Comparison of ENCODE assay signal across 11 mouse cellular contexts in the genomic region with DNA sequence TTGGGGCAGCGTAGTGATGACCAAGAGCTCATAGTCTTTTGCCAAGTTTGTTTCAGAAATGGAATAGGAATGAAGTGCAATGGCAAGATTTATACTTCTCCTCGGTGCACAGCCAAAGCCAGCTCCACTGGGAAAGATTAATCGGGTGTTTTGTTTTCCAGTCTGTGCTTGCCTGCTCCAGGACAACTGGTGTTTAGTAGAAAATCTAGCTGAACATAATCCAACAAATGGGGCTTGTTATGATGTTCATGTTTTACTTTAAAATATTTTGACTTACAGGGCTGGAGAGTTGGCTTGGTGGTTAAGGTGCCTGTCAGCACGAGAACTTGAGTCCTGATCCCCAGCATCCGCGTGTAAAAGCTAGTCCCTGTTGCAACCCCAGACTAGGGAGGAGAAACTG.
DNase-seq lines count a peak whose midpoint lies in the region; ATAC-seq and TF ChIP-seq lines count a peak whose summit lies in the region.
"Had no signal": no experiment of that assay in that cellular context is flagged by ENCODE, and none has a peak within 500 bp of the region (broad histone marks: within the 10 kb centered on the region; RNA-seq: fewer than 3 reads in every experiment).

No protein-coding gene starts in this region.

- no peak for TF ChIP-seq CTCF in stomach, postnatal 0 days (IDR thresholded peaks at IDR 0.05; ENCODE audit: low read depth)
- TF ChIP-seq CTCF in kidney, postnatal 0 days (IDR thresholded peaks at IDR 0.05; ENCODE audit: low read depth): no peak

- no peak overlapping the region for H3K4me3 ChIP-seq in stomach, embryonic 16.5 days (replicated peaks; ENCODE audit: low read length)
- H3K4me3 ChIP-seq in stomach, postnatal 0 days (ENCODE audit: low read depth, low read length): no peak overlapping the region
- H3K4me3 ChIP-seq in kidney, postnatal 0 days (replicated peaks; ENCODE audit: low read depth, low read length): no peak overlapping the region
- no peak overlapping the region for H3K4me3 ChIP-seq in intestine, embryonic 15.5 days (replicated peaks)
- H3K4me3 ChIP-seq: forebrain, embryonic 15.5 days; heart, embryonic 15.5 days had no signal

- TF ChIP-seq EP300 in stomach, postnatal 0 days (optimal IDR thresholded peaks at IDR 0.05): no peak

- WGBS in stomach, embryonic 16.5 days: 56% methylated on average over 6 of the region's 6 CpGs
- WGBS in stomach, postnatal 0 days: 47% methylated on average over 6 of the region's 6 CpGs
- WGBS in kidney, postnatal 0 days: 68% methylated on average over 6 of the region's 6 CpGs
- WGBS in intestine, embryonic 15.5 days: 73% methylated on average over 6 of the region's 6 CpGs

- H3K9ac ChIP-seq in stomach, embryonic 16.5 days (ENCODE audit: low read length): no peak overlapping the region
- H3K9ac ChIP-seq in stomach, postnatal 0 days (ENCODE audit: low read length): no peak overlapping the region
- no peak overlapping the region for H3K9ac ChIP-seq in kidney, postnatal 0 days (ENCODE audit: low read depth, low read length)
- H3K9ac ChIP-seq in intestine, embryonic 15.5 days: no peak overlapping the region
- H3K9ac ChIP-seq: forebrain, embryonic 15.5 days; heart, embryonic 15.5 days had no signal

- intact Hi-C loops in gastrocnemius, postnatal 14 days (cut with DNase I; ENCODE audit: low total_unique reads): no loop called here

- no peaks in the 10 kb centered on the region for H3K9me3 ChIP-seq in stomach, embryonic 16.5 days (replicated peaks; ENCODE audit: control insufficient read depth, low read length)
- no peaks in the 10 kb centered on the region for H3K9me3 ChIP-seq in stomach, postnatal 0 days (ENCODE audit: control insufficient read depth, low read length)
- no peaks in the 10 kb centered on the region for H3K9me3 ChIP-seq in kidney, postnatal 0 days (replicated peaks; ENCODE audit: low read length)
- no peaks in the 10 kb centered on the region for H3K9me3 ChIP-seq in intestine, embryonic 15.5 days
- H3K9me3 ChIP-seq: forebrain, embryonic 15.5 days; heart, embryonic 15.5 days had no signal

- no peak for DNase-seq in stomach, postnatal 0 days (ENCODE audit: low spot score)
- DNase-seq in gastrocnemius, postnatal 14 days: peak; percentile 36
- DNase-seq in kidney, postnatal 0 days (ENCODE audit: low spot score): peak; percentile 51
- DNase-seq in skeletal muscle tissue, adult 2 months (ENCODE audit: low read depth, low spot score): peak; percentile 70
- DNase-seq in thymus, postnatal 0 days (ENCODE audit: low spot score): no peak
- DNase-seq: cerebellum, adult 11-12 months had no signal

- peak overlapping the region; percentile 10; the same call in 1 of the 2 replicates for H3K27ac ChIP-seq in stomach, embryonic 16.5 days (ENCODE audit: low read length)
- no peak overlapping the region for H3K27ac ChIP-seq in stomach, postnatal 0 days (replicated peaks)
- H3K27ac ChIP-seq in kidney, postnatal 0 days: no peak overlapping the region
- no peak overlapping the region for H3K27ac ChIP-seq in intestine, embryonic 15.5 days
- H3K27ac ChIP-seq: forebrain, embryonic 15.5 days; heart, embryonic 15.5 days had no signal

- no peaks in the 10 kb centered on the region for H3K27me3 ChIP-seq in stomach, embryonic 16.5 days (ENCODE audit: control insufficient read depth, insufficient read depth, low read length)
- H3K27me3 ChIP-seq in stomach, postnatal 0 days (ENCODE audit: control insufficient read depth, insufficient read depth, low read length): no peaks in the 10 kb centered on the region
- H3K27me3 ChIP-seq in kidney, postnatal 0 days (ENCODE audit: insufficient read depth, low read length): no peaks in the 10 kb centered on the region
- no peaks in the 10 kb centered on the region for H3K27me3 ChIP-seq in intestine, embryonic 15.5 days (replicated peaks)
- H3K27me3 ChIP-seq: forebrain, embryonic 15.5 days; heart, embryonic 15.5 days had no signal

- no peaks in the 10 kb centered on the region for H3K36me3 ChIP-seq in stomach, embryonic 16.5 days (ENCODE audit: control insufficient read depth, insufficient read depth, low read length)
- no peaks in the 10 kb centered on the region for H3K36me3 ChIP-seq in stomach, postnatal 0 days (ENCODE audit: control insufficient read depth, insufficient read depth, low read length)
- no peaks in the 10 kb centered on the region for H3K36me3 ChIP-seq in kidney, postnatal 0 days (ENCODE audit: insufficient read depth, low read length)
- no peaks in the 10 kb centered on the region for H3K36me3 ChIP-seq in intestine, embryonic 15.5 days
- H3K36me3 ChIP-seq: forebrain, embryonic 15.5 days; heart, embryonic 15.5 days had no signal

- no peak overlapping the region for H3K4me2 ChIP-seq in stomach, embryonic 16.5 days (ENCODE audit: low read depth, low read length)
- H3K4me2 ChIP-seq in stomach, postnatal 0 days (replicated peaks; ENCODE audit: low read depth): no peak overlapping the region
- no peak overlapping the region for H3K4me2 ChIP-seq in kidney, postnatal 0 days (ENCODE audit: low read length)
- H3K4me2 ChIP-seq in intestine, embryonic 15.5 days (replicated peaks): no peak overlapping the region
- H3K4me2 ChIP-seq: forebrain, embryonic 15.5 days; heart, embryonic 15.5 days had no signal

- H3K4me1 ChIP-seq in stomach, embryonic 16.5 days (ENCODE audit: control insufficient read depth, insufficient read depth, low read length): no peaks in the 10 kb centered on the region
- no peaks in the 10 kb centered on the region for H3K4me1 ChIP-seq in stomach, postnatal 0 days (replicated peaks; ENCODE audit: control insufficient read depth, insufficient read depth)
- no peaks in the 10 kb centered on the region for H3K4me1 ChIP-seq in kidney, postnatal 0 days (replicated peaks; ENCODE audit: insufficient read depth, low read length)
- no peaks in the 10 kb centered on the region for H3K4me1 ChIP-seq in intestine, embryonic 15.5 days (replicated peaks)
- H3K4me1 ChIP-seq: forebrain, embryonic 15.5 days had no signal

- ATAC-seq in stomach, embryonic 16.5 days (ENCODE audit: insufficient read depth, low FRiP score): peak; percentile 37; the same call in 1 of the 2 replicates
- no peak for ATAC-seq in stomach, postnatal 0 days (ENCODE audit: low FRiP score, low TSS enrichment)
- ATAC-seq in kidney, postnatal 0 days (replicated peaks; ENCODE audit: low FRiP score, low read depth): no peak
- ATAC-seq in intestine, embryonic 15.5 days: no peak
- ATAC-seq: activated CD4-positive, CD25-positive, alpha-beta regulatory T cell, adult 4 months; forebrain, embryonic 15.5 days had no signal

Comparison
In these comparisons a context has a peak if more than half of its experiments do, and no peak if none do; other contexts are left out.
1. DNase-seq: peak in gastrocnemius, postnatal 14 days (single experiment), kidney, postnatal 0 days (single experiment) and skeletal muscle tissue, adult 2 months (single experiment); none in stomach, postnatal 0 days (single experiment) and thymus, postnatal 0 days (single experiment).